Mouse (Mus musculus) cerebellum, postnatal 25 days (tissue): ENCODE results near the gene Git1.

ENCODE experiments used
- DNase-seq, 2 experiments: peaks; one replicate each; pipeline ENCODE4 v3.0.0; 2021; ENCODE audit warnings: mixed read lengths in 2 of 2

The Git1 gene

DNA sequence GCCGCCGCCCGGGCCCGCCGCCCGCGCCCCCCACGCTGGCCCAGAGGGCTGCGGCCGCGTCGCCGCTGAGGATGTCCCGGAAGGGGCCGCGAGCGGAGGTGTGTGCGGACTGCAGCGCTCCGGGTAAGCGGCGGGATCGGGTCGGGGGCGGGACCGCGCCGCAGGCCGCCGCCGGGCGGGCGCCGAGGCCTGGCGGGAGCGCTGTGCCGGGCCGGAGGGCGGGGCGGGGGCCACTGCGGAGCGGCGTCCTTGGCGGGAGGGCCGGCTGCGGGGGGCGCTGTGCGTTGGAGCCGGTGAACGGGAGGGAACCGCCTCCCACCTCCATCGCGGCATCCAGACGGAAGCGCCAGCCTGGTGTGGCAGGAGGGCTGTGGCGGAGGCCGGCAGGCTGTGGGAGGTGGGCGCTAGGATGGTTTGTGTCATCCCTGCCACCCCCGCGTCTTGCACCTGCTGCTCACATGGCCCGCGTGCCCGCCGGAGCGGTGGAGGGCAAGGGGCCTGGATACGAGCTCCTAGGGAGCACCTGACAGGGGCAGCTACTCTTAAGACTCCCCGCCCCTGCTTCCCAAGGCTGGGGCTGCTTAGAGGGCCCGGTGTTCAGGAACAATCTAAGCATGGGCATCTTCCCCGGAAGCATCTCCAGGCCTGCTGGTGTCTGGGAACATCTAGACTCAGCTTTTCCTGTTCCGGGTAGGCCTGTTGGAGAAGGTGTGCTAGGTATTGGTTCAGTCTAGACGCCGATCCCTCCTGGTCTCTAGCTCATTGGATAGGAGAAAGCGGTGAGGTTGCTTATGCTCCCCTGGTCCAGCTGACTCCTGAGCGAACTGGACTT lies at the start of gene Git1:
Gene Git1 (plus strand): TSS at position 51 of the 832 bp plus-strand sequence.
- DNase-seq, result peak; percentile 72 to 79

- no peak for DNase-seq
Measured at GRCm38 (mm10) chr11:77444939-77445338, 48.4 kb upstream of the Git1 start.

- peak; percentile 59 to 68 for DNase-seq
Measured at GRCm38 (mm10) chr11:77446628-77447041, 46.7 kb upstream of the Git1 start.

DNA sequence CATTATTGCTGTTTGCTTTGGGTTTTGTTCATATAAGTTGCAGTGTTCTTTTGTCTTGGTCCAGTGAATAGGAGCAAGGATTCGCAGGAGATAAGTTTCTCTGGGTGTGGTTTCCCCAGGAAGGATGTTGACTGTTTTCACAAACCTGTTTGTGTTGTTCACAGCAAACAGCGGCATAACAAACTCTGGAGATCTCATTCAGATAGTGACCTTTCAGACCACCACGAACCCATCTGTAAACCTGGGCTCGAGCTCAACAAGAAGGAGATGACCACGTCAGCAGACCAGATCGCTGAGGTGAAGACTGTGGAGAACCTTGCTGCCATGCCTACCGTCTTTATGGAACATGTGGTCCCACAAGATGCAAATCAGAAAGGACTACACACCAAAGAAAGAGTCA lies 44.1 kb upstream of the Git1 start:
- no peak for DNase-seq

GRCm38 (mm10) chr11:77451670-77452069 lies 41.7 kb upstream of the Git1 start:
- DNase-seq, result no peak

DNA sequence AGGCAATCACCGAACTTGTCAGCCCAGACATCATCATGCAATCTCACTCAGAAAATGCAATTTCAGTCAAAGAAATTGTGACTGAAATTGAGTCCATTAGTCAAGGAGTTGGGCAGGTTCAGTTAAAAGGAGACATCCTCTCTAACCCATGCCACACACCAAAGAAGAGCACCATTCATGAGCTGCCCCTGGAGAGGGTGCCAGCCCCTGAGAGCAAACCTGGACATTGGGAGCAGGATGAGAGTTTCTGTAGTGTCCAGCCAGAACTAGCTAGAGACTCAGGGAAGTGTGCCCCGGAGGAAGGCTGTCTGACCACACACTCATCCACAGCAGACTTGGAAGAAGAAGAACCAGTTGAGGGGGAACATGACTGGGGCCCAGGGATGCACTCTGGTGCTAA lies 40.0 kb upstream of the Git1 start:
- DNase-seq, result no peak

GRCm38 (mm10) chr11:77455770-77456510 lies 37.4 kb upstream of the Git1 start:
- peak in 1 of 2 experiments; percentile 55 for DNase-seq

DNA sequence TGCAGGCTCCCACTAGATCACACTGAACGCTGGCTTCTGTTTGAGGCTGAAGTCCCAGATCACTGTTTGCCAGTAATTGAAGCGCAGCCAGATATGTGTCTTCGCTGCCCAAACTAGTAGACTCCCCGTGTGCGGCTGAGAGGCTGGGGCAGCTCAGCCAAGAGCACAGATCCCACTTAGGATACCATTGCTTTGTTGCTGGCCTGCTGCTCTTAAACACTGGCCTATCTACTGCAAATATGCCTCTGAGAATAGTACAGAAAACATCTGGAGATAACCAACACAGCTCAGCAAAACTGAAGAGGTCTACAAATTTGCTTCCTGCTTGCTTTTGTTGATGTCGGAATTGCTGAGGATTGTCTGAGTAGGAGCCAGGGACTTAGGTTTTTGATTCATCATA lies 36.5 kb upstream of the Git1 start:
- peak; percentile 63 to 74 for DNase-seq

GRCm38 (mm10) chr11:77461856-77462255 lies 31.5 kb upstream of the Git1 start:
- no peak for DNase-seq

DNA sequence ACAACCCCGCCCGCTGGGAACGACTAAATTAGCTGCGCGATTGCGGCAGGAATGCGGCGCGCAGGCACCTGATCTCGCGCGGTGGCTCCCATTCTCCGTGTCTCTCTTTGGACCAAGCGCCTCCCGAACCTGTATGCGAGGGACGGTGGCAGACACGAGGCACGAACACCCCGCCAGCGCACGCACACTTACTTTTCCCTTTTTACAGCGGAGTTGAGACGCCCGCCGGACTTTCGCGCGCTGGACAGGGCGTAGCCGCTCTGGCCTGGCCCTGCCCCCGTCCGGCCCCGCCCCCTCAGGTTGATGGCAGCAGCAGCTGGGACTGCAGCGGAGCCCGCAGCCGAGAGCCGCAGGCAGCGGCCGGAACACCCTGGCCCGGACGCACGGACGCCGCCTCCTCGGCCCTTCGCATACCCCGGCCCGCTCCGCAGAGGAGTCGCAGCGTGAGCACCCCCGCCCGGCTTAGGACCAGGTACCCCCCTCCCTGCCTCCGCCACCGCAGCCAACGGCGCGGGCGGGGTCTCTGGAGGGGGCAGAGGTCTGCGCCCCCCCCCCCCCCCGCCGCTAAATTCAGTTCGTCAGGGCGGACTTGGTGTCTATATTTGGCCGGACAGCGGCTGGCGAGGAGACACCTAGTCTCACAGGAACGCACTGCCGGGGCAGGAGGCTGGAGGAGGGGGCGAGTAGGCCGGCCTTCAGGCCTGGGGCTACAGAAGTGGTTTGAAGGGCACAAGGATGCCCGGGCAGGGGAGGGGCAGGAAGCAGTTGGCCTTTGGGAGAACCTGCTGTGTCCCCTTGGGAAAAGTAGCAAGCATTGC lies 30.9 kb upstream of the Git1 start, which contains the start of gene Coro6:
Gene Coro6 (plus strand): TSS at position 129 of the 818 bp plus-strand sequence.
- peak; percentile 58 to 79 for DNase-seq

GRCm38 (mm10) chr11:77463101-77463445 lies 30.3 kb upstream of the Git1 start:
- no peak for DNase-seq

DNA sequence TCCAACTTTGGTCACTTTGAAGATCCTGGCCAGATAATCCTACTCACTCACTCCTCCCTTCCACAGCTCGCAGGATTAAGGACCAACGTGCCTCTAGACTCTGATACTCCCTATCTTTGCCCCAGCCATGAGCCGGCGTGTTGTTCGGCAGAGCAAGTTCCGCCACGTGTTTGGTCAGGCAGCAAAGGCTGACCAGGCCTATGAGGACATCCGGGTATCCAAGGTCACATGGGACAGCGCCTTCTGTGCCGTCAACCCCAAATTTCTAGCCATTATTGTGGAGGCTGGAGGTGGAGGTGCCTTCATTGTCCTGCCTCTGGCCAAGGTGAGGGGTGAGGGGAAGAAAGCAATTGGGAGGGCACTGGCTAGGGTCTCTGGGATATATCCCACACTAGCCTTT lies 29.6 kb upstream of the Git1 start:
- DNase-seq, result no peak

DNA sequence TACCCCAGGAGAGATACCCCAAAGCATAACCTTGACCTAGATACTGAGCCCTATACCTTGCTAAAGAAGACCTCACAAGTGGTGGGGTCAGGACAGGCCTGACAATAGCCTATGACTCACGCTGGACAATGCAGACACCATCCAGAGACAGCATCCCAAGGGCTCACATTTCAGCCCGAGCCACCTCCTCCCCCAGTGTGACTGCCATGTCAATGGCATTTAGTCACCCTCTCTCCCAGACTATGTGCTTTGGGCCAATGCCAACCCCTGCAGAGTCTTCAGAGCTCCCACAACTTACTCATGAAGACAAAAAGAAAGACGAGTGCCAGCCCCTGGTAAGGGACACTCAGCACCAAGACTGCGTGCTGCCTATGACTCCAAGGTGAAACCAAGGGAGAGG lies 28.7 kb upstream of the Git1 start:
- DNase-seq, result no peak

- no peak for DNase-seq
Measured at GRCm38 (mm10) chr11:77465111-77465510, 28.3 kb upstream of the Git1 start.

GRCm38 (mm10) chr11:77466544-77466943 lies 26.8 kb upstream of the Git1 start:
- DNase-seq, result no peak

DNA sequence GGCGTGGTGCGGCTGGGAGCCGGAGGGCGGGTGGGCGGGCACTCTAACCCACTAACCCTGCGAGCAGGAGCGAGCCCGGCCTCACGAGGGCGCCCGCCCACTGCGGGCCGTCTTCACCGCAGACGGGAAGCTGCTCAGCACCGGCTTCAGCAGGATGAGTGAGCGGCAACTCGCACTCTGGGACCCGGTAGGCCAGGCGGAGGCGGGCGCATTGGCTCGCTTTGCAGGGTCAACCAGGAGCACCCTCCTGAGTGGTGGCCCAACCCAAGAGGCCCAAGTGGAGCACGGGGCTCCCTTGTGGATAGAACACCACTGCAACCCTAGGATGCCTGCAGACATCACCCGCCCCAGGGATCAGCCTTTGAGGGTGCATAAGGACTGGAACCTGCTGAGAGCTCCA lies 26.2 kb upstream of the Git1 start:
- peak; percentile 67 to 83 for DNase-seq

DNA sequence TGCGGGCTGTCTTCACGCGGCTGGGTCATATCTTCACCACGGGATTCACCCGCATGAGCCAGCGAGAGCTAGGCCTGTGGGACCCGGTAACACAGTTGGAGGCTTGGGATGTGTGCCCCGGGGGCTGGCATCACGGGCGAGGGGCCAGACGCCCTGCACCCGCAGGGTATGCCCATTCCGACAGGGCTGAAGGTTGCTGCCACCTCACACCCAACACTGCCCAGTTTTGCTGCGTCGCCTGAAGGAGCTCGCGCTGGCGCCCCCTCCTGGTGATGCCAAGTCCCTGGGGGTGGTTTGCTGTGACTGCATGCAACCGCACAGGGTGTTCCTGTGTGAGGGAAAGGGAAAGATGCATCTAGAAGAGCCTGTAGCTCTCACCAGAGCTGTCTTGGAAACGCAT lies 25.6 kb upstream of the Git1 start:
- DNase-seq, result peak; percentile 83 to 90

GRCm38 (mm10) chr11:77468397-77468796 lies 25.0 kb upstream of the Git1 start:
- no peak for DNase-seq

DNA sequence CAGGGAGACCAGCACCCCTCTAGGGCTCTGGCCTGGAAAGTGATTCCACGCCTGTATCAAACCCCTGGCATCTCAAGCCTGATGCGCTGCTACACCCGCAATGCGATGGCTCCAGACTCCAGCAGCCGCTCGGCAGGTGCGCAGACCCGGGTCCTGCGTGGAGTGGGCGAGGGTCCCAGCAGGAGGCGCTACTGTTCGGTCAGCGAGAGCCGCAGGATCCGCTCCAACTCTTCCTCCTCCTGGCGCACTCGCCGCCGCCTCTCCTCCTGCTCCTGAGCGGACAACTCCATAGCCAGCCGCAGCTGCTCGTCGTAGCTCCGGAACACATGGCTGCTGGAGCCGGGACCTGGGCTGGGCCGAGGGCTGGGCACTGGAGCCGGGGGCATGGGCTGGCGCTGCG lies 22.0 kb upstream of the Git1 start:
- DNase-seq, result no peak

DNA sequence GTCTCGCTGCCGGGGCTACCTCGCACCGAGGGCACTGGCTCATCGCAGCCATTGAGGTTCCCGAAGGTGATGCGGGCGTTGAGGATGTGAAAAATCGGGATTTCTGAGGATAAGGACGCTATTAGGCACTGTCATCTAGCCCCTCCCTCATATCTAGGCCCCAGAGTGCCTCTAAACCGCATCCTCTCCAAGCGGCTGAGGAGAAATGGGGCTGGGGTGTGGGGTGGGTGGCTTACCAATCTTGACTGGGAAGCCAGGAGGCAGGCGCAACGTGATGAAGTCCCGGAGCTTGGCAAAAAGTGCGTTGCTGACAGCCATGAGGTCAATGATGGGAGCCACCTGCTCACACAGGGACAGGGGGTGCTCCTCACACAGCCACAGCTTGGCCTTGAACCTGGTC lies 20.6 kb upstream of the Git1 start:
- no peak for DNase-seq

DNA sequence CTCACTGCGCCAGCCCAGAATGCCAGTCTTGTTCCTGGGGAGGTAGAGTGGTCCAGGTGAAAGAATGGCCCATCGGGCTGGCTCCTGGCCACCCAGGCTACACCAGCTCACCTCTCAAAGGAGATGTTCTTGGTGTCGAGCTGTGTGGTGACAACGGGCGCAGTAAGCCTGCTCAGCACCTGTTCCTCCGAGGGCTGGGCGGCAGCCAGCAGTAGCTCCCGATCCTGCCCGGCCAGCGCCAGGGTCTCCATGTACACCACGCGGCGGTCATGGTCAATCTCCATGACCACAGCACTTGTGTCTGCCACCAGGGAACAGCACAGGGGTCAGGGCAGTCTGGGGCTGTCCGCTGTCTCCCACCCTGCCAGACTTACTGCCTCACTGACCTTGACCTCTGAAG lies 17.1 kb upstream of the Git1 start:
- DNase-seq, result no peak

- DNase-seq, result no peak
Measured at GRCm38 (mm10) chr11:77476895-77477294, 16.5 kb upstream of the Git1 start.

GRCm38 (mm10) chr11:77483043-77483442 lies 10.3 kb upstream of the Git1 start:
- DNase-seq, result peak; percentile 40 to 60
